Mouse (Mus musculus): ENCODE measurements around the gene Tbx4. TPM values are rescaled to one million over a fixed set of nuclear protein-coding genes. Genes with fewer than 3 reads are reported as not detected.

Gene Tbx4
- polyA plus RNA-seq, 1 experiment = 80.4 TPM

DNA sequence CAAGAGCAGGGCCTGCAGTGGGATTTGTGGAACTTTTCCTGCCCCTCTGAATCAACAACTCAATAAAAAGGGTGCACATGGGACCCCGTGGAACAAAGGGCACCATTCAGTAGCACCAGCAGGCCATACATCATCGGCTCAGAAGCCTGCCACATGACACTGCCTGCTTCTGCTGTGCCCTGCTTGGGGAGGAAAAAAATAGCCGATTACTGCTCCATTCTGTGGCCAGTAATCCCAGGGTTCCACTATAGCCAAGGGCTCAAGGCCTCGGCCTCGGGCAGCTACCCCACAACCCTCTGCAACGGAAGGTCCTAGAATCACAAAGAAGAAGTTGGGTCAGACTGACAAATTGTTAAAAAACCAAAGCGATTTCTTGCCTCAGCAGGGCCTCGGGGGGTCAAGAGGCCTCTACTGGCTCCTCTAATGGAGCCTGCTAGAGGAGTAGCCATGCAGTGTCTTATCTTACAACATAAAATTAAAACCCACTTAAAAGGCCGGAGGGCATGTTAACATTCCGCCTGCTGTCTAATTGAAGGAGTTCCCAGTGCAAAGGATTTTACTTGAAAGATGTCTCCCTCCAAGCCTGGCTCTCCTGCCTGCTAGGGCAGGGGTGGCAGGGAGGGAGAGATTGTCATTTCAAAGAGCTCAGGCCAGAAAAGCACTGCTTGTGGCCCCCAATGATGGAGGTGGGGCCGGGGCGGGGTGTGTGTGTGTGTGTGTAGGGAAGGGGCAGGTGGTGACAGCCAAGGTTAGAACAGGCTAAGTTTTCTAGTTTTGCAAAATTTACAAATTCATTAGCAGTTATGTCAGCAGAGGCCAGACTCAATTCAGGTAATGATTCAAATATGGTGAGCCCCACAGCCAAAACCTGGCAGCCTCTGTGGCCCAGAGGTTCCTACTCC is 31.1 kb downstream of the Tbx4 start:
- TF ChIP-seq POLR2A (IDR thresholded peaks at IDR 0.05; ENCODE audit: borderline replicate concordance, extremely low read depth, low read depth, low read length) (no peak), CTCF (IDR thresholded peaks at IDR 0.05; ENCODE audit: insufficient read depth, low read length) (no peak)
- 57% methylated on average over 12 of the region's 12 CpGs for WGBS
- H3K4me1 ChIP-seq (ENCODE audit: control insufficient read depth, insufficient read depth, low read length) = no peaks in the 10 kb centered on the region
- no peak overlapping the region for H3K4me3 ChIP-seq (replicated peaks; ENCODE audit: extremely low read depth, low read depth, low read length)
- DNase-seq = no peak

DNA sequence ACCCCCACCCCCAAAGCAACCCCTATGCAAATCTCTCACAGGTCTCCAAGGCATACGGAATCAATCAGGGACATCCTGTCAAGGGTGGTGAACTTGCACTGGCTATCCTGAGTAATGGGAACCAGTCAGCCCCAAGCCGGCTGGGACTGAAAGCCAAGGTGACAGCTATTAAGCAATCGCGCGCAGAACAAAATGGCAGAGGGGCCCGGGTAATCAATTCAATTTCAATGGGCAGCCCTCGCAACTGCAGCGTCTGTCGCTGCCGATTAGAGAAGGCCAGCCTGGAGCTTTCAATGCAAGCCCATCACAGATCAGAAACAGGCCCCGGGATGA is 31.7 kb downstream of the Tbx4 start:
- no peak for TF ChIP-seq POLR2A (IDR thresholded peaks at IDR 0.05; ENCODE audit: borderline replicate concordance, extremely low read depth, low read depth, low read length)
- no peak for TF ChIP-seq CTCF (IDR thresholded peaks at IDR 0.05; ENCODE audit: insufficient read depth, low read length)
- 37% methylated on average over 11 of the region's 11 CpGs for WGBS
- no peaks in the 10 kb centered on the region for H3K4me1 ChIP-seq (ENCODE audit: control insufficient read depth, insufficient read depth, low read length)

DNA sequence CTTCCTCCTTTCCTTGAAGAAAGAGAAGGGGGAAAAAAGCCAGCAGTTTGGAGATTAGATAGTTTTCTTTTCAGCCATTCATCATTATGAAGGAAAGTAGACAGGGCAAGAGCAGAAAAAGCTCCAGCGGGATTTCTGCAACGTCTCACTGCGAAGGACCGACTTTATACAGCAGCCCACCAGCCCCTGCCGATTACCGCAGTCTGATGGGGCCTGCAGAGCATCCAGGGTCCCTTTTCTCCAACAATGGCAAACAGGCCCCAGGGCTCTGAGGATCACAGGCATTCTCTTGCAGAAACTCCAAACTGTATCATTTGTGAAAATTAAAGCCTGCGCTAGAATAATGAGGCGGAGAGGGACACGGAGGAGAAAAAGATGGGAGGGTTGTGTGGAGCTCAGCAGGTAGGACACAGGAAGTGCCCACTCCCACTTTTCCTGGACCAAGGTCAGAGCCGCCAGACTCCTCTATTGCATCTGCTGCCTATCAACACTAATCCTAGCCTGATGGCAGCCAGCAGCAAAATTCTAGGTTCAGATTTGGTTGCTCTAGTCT is 32.2 kb downstream of the Tbx4 start:
- WGBS = 65% methylated on average over 10 of the region's 10 CpGs
- TF ChIP-seq POLR2A (IDR thresholded peaks at IDR 0.05; ENCODE audit: borderline replicate concordance, extremely low read depth, low read depth, low read length) (no peak), CTCF (IDR thresholded peaks at IDR 0.05; ENCODE audit: insufficient read depth, low read length) (no peak)
- no peak for DNase-seq

More for the DNA sequence above, 31.7 kb downstream of the Tbx4 start:
- H3K4me3 ChIP-seq (replicated peaks; ENCODE audit: extremely low read depth, low read depth, low read length) = no peak overlapping the region
- DNase-seq = no peak

DNA sequence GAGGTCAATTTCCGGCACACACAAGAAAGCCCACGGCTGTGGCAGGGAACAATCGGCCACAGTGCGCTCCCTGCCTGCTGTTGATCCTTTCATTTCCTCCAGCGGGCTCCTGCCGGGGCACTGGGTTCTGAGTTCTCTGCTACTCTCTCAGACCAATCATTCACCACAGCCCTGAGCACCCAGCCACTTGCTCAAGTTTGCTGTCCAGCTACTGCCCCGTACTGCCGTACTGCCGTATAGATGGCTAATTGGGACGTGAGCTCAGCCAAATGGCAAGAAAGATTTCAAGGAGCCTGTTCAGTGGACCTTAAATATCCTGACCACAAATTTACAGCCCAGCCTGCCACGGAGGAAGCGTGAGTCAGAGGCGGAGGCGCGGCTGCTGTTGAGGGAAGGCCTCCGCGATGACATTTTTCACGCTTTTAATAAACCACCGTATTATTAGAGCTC is 39.1 kb downstream of the Tbx4 start:
- H3K4me3 ChIP-seq (replicated peaks; ENCODE audit: extremely low read depth, low read depth, low read length) = peak overlapping the region; percentile 53
- no peak for TF ChIP-seq CTCF (IDR thresholded peaks at IDR 0.05; ENCODE audit: insufficient read depth, low read length)
- no peak for TF ChIP-seq POLR2A (IDR thresholded peaks at IDR 0.05; ENCODE audit: borderline replicate concordance, extremely low read depth, low read depth, low read length)
- H3K4me1 ChIP-seq (ENCODE audit: control insufficient read depth, insufficient read depth, low read length) = peaks cover 4% of the 10 kb centered on the region; the same call in 1 of the 2 replicates
- peak; percentile 29 for DNase-seq
- 11% methylated on average over 19 of the region's 19 CpGs for WGBS

More for the DNA sequence above, 32.2 kb downstream of the Tbx4 start:
- H3K4me3 ChIP-seq (replicated peaks; ENCODE audit: extremely low read depth, low read depth, low read length) = no peak overlapping the region
- H3K4me1 ChIP-seq (ENCODE audit: control insufficient read depth, insufficient read depth, low read length) = no peaks in the 10 kb centered on the region

DNA sequence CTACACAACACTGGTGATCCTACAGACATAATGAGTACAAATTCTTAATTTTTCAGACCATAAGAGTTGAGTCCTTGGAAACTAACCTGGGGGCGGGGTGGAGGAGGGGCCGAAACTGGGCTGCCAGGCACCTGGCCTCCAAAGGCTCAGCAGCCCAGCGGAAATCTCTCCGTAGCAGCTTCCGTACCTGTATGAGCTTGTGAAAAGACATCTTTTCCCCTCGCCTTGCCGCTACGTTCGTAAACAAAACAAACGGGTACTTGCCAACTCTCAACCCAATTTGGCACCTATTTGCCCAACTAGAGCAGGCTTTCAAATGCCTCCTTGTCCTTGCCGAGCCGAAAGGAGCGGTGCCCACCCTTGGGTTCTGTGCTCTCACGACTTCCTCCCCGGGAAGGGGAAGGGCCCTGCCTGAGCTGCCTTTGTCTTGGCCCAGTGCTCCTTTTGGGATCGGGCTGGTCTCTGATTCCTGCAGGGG is 40.1 kb downstream of the Tbx4 start:
- peak; percentile 18 for DNase-seq
- H3K4me3 ChIP-seq (replicated peaks; ENCODE audit: extremely low read depth, low read depth, low read length) = no peak overlapping the region
- TF ChIP-seq POLR2A (IDR thresholded peaks at IDR 0.05; ENCODE audit: borderline replicate concordance, extremely low read depth, low read depth, low read length) (no peak), CTCF (IDR thresholded peaks at IDR 0.05; ENCODE audit: insufficient read depth, low read length) (no peak)
- peaks cover 4% of the 10 kb centered on the region; the same call in 1 of the 2 replicates for H3K4me1 ChIP-seq (ENCODE audit: control insufficient read depth, insufficient read depth, low read length)
- 29% methylated on average over 16 of the region's 16 CpGs for WGBS

DNA sequence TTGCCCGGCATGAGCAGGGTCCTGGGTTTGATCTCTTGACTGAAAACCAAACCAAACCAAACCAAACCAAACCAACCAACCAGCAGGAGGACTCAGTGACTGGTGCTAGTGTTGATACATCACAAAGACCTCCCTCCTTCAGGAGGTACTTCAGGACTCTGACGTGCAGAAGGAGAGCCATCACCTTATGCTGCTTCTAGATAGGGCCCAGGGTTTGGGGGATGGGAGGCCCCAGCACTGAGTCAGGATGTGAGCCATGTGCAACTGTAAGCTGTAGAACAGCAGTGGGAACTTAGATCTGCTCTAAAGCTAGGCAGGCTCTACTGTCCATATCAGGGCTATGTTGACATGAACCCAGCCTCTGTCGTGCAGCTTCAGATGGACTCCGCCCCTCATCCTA is 41.9 kb downstream of the Tbx4 start:
- no peak for TF ChIP-seq POLR2A (IDR thresholded peaks at IDR 0.05; ENCODE audit: borderline replicate concordance, extremely low read depth, low read depth, low read length)
- no peak for TF ChIP-seq CTCF (IDR thresholded peaks at IDR 0.05; ENCODE audit: insufficient read depth, low read length)
- 72% methylated on average over 4 of the region's 4 CpGs for WGBS
- no peak for DNase-seq
- Histone ChIP-seq H3K4me1 (ENCODE audit: control insufficient read depth, insufficient read depth, low read length) (peaks cover 4% of the 10 kb centered on the region; the same call in 1 of the 2 replicates), H3K4me3 (replicated peaks; ENCODE audit: extremely low read depth, low read depth, low read length) (no peak overlapping the region)

DNA sequence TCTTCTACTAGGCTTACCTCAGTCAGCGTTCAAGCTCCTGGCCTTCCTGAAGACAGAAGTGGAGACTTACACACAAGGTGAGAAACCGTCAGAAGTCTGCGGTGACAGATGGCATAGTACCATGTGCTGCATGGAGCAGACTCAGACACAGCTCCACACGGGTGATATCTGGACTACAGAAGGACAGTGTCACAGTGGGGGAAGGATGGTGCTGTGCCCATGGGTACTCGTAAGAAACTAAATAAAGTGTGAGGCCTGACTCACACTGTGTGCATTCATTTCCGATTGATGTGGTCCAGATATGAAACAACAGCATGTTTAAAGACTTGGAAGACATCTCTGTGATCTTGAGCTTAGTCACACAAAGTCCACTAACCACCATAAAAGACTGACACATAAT is 43.4 kb downstream of the Tbx4 start:
- Histone ChIP-seq H3K4me3 (replicated peaks; ENCODE audit: extremely low read depth, low read depth, low read length) (no peak overlapping the region), H3K4me1 (ENCODE audit: control insufficient read depth, insufficient read depth, low read length) (peaks cover 4% of the 10 kb centered on the region; the same call in 1 of the 2 replicates)
- DNase-seq = no peak
- TF ChIP-seq POLR2A (IDR thresholded peaks at IDR 0.05; ENCODE audit: borderline replicate concordance, extremely low read depth, low read depth, low read length) (no peak), CTCF (IDR thresholded peaks at IDR 0.05; ENCODE audit: insufficient read depth, low read length) (no peak)
- 85% methylated on average over 6 of the region's 6 CpGs for WGBS

DNA sequence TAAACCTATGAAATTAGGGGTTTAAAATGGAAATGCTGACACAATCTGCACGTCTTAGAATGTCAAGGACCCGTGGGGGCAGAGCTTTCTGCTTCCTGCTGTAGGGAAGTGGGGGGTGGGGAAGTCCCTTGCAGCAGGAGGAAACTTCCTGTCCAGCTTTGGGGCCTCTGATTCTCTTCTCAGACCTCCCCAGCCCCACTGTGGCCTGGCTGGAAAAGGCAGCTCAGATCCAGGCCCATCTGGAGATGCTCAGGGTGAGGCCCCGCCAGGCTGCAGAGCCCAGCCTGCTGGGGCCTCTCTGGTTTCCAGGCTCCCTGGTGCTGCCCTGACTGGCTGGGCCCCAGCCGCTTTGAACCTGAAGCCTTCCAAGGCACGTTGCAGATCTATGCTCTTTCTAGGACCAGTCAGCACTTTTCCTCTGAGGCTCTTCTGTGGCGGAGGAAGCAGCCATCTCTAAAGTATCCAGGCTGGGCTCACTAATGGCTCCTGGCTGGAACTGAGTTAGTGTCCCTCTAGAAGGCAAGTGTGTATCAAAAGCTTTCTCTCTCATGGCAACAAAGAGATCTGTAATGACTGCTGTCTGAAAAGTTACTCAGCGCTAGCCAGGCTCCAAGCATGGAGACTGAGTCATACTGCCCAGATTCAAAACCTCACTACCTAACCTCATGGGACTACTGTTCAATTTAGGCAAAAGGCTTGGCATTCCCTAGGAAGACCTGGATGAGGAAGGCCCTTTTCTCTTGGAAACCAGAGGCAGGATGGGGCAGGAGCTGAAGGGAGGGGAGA is 55.8 kb downstream of the Tbx4 start:
- no peak for TF ChIP-seq POLR2A (IDR thresholded peaks at IDR 0.05; ENCODE audit: borderline replicate concordance, extremely low read depth, low read depth, low read length)
- TF ChIP-seq CTCF (IDR thresholded peaks at IDR 0.05; ENCODE audit: insufficient read depth, low read length) = no peak
- no peak overlapping the region for H3K4me3 ChIP-seq (replicated peaks; ENCODE audit: extremely low read depth, low read depth, low read length)
- no peaks in the 10 kb centered on the region for H3K4me1 ChIP-seq (ENCODE audit: control insufficient read depth, insufficient read depth, low read length)
- no peak for DNase-seq
- WGBS = 40% methylated on average over 7 of the region's 7 CpGs

DNA sequence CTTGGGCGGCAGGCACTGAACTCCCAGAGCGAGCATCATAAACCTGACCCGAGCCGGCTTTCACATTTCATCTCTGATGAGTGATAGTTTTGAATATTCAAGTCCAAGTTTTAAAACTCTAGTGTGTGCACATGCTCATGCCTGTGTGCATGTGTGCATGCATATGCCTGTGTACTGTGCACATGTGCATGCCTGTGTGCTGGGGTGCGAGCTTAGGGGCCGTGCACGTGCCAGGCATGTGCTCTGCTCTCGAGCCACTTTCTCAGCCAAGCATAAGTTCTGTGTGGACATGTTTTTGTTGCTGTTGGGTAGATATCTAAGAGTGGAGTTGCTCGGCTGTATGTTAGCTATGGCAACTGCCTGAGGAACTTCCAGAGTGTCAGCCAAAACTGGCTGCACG is 62.5 kb downstream of the Tbx4 start:
- WGBS = 82% methylated on average over 10 of the region's 10 CpGs
- no peak for DNase-seq
- TF ChIP-seq POLR2A (IDR thresholded peaks at IDR 0.05; ENCODE audit: borderline replicate concordance, extremely low read depth, low read depth, low read length) (no peak), CTCF (IDR thresholded peaks at IDR 0.05; ENCODE audit: insufficient read depth, low read length) (no peak)
- H3K4me3 ChIP-seq (replicated peaks; ENCODE audit: extremely low read depth, low read depth, low read length) = no peak overlapping the region
- H3K4me1 ChIP-seq (ENCODE audit: control insufficient read depth, insufficient read depth, low read length) = no peaks in the 10 kb centered on the region
